Mouse (Mus musculus) heart, adult 18-20 months (tissue): ENCODE data around the gene Batf2. TPM values are rescaled to one million over a fixed set of nuclear protein-coding genes. Genes with fewer than 3 reads are reported as not detected.
"Not testable (repeated sequence)": the region's sequence is repeated elsewhere in the genome, so short reads cannot be mapped to it uniquely, and the experiment has no call there.

ENCODE experiments used
- DNase-seq, 2 experiments: peaks; one replicate each; pipeline ENCODE4 v3.0.0; 2021 to 2022; ENCODE audit warnings: mixed read lengths in 1 of 2
- total RNA-seq, 2 experiments: library from RNA; stranded (reverse); gene quantifications; 2 replicates each; pipeline ENCODE4 v1.2.3; 2021

The Batf2 gene
- total RNA-seq, 2 experiments from 2014 or later = 0.54 to 2.7 TPM

GRCm38 (mm10) chr19:6132171-6132827 is 8.5 kb upstream of the Batf2 start:
- DNase-seq = no peak

- DNase-seq = not testable (repeated sequence)
Measured at GRCm38 (mm10) chr19:6133197-6133596, 7.6 kb upstream of the Batf2 start.

GRCm38 (mm10) chr19:6136397-6136796 is 4.4 kb upstream of the Batf2 start:
- no peak for DNase-seq

- no peak for DNase-seq
Measured at GRCm38 (mm10) chr19:6139701-6140100, 1.1 kb upstream of the Batf2 start.

GRCm38 (mm10) chr19:6140374-6140677 is 457 bp upstream of the Batf2 start:
- DNase-seq = no peak

GRCm38 (mm10) chr19:6141394-6141749 is 589 bp downstream of the Batf2 start, which contains the start of gene Arl2:
Gene Arl2, minus strand, starts transcription at chr19:6141548.
- peak; percentile 81 to 83 for DNase-seq

GRCm38 (mm10) chr19:6144842-6145241 is 4.1 kb downstream of the Batf2 start:
- no peak for DNase-seq

GRCm38 (mm10) chr19:6155174-6155573 is 14.4 kb downstream of the Batf2 start:
- DNase-seq = no peak

GRCm38 (mm10) chr19:6156372-6156771 is 15.6 kb downstream of the Batf2 start:
- DNase-seq = no peak

- DNase-seq = no peak
Measured at GRCm38 (mm10) chr19:6157220-6157619, 16.4 kb downstream of the Batf2 start.

- peak; percentile 56 to 82 for DNase-seq
Measured at GRCm38 (mm10) chr19:6163872-6164547, 23.2 kb downstream of the Batf2 start.

GRCm38 (mm10) chr19:6166750-6167149 is 26.0 kb downstream of the Batf2 start:
- no peak for DNase-seq

- DNase-seq = no peak
Measured at GRCm38 (mm10) chr19:6171215-6171614, 30.4 kb downstream of the Batf2 start.

- no peak for DNase-seq
Measured at GRCm38 (mm10) chr19:6174771-6175170, 34.0 kb downstream of the Batf2 start.

GRCm38 (mm10) chr19:6178775-6179174 is 38.0 kb downstream of the Batf2 start:
- DNase-seq = no peak

GRCm38 (mm10) chr19:6181629-6182028 is 40.8 kb downstream of the Batf2 start:
- DNase-seq = no peak

GRCm38 (mm10) chr19:6182534-6182933 is 41.8 kb downstream of the Batf2 start:
- DNase-seq = no peak

- no peak for DNase-seq
Measured at GRCm38 (mm10) chr19:6184131-6184530, 43.3 kb downstream of the Batf2 start, which contains the start of gene Majin. Gene Majin, plus strand, starts transcription at chr19:6184388.

- no peak for DNase-seq
Measured at GRCm38 (mm10) chr19:6204265-6204664, 63.5 kb downstream of the Batf2 start.

GRCm38 (mm10) chr19:6206716-6207115 is 65.9 kb downstream of the Batf2 start:
- DNase-seq = no peak

GRCm38 (mm10) chr19:6216046-6216705 is 75.4 kb downstream of the Batf2 start:
- DNase-seq = no peak

GRCm38 (mm10) chr19:6218606-6219005 is 77.8 kb downstream of the Batf2 start:
- DNase-seq = no peak
